Mouse (Mus musculus) layer of hippocampus, adult 11-12 months (tissue): ENCODE results near the gene Srxn1.
A peak's percentile ranks its signal among the peaks of the same experiment; 100 is the strongest.

Source experiments
- DNase-seq: peaks from one replicate; pipeline ENCODE4 v3.0.0; 2022; ENCODE audit warnings: low spot score

Srxn1 gene

DNA sequence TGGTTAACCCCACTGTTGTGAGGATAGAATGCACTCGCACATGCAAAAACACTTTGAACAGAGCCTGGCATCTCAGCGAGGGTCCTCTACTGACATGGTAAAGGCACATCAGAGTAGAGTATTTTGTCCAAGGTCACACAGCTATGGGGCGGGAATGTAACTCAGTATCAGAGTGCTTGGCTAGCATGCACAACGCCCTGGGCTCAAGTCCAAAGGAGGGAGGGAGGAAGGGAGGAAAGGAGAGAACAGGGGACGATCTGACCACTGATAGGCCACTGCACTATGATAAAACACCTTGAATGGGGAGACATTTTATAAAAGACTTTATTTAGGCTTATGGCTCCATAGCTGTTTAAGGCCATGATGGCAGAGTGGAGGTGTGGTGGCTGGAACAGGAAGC is 15.7 kb upstream of the Srxn1 start:
- DNase-seq: no peak

GRCm38 (mm10) chr2:152090486-152090885 is 14.8 kb upstream of the Srxn1 start:
- no peak for DNase-seq

GRCm38 (mm10) chr2:152091342-152092056 is 13.8 kb upstream of the Srxn1 start:
- DNase-seq: no peak

DNA sequence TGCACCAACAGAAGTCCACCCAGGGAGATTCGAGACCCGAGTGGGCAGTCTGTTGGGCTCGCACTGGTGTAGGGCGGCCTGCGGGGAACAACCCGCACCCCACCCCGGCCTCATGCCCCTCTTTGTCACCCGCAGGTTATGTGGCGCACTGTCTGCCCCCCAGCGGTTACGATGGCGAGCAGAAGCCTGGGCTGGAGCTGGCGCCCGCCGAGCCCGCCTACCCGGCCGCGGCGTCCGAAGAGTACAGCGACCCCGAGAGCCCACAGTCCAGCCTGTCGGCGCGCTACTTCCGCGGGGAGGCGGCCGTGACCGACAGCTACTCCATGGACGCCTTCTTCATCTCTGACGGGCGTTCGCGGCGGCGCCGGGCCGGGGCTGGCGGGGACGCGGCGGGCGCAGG is 12.4 kb upstream of the Srxn1 start:
- no peak for DNase-seq

- DNase-seq: peak; percentile 54
Observed at GRCm38 (mm10) chr2:152093356-152093792, 11.9 kb upstream of the Srxn1 start.

DNA sequence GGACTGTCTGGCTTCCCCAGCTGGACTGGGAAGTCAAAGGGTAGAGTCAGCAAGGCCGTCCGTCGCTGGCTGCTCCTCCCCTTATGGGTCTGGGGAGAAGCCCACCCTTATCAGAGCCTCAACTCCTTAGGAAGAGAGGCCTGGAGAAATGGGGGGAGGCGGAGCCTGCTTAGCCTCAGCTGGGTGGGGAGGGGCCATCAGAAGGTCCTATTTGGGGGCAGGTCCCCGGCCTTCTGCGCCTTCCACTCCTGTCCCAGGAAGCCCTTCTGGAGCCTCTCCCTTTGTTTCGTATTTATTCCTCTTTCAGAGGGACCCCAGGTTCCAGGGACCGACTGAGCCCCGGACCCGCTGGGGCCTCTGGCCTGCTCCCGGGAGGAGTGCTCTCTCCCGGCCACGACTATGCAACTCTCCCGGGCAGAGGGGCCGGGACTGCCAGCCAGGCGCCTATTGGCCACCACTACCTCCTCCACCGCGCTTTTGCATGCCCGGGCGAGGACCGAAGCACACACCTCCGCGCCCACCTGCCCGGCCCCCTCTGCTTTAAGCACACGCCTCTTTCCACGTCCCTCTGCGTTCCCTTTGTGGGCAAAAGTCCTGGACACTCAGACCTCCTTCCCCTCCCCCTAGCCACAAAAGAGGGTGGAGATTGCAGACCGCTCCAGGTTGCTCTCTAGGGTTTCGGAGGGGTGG is 10.3 kb upstream of the Srxn1 start:
- no peak for DNase-seq

- DNase-seq: no peak
Observed at GRCm38 (mm10) chr2:152096922-152097321, 8.4 kb upstream of the Srxn1 start.

DNA sequence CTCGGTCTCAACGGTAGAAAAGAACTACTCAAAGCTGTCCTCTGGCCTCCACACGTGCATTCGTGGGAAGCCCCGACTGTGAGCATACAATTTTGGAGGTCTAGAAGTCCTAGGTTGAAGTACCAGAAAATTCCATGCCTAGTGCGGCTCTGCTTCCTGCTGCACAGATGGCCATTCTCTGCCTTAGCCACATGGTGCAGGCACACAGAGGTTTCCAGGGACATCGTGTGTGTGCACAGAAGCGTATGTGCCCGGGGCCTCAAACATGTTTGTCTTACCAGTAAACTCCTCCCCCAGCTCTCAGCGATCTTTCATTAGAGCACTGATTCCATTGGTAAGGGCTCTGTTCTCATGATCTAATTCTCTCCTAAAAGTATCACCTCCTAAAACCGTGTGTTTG is 7.4 kb upstream of the Srxn1 start:
- no peak for DNase-seq

- no peak for DNase-seq
Observed at GRCm38 (mm10) chr2:152099538-152099937, 5.8 kb upstream of the Srxn1 start.

- no peak for DNase-seq
Observed at GRCm38 (mm10) chr2:152101761-152102160, 3.6 kb upstream of the Srxn1 start.

- DNase-seq: no peak
Observed at GRCm38 (mm10) chr2:152102369-152102768, 2.9 kb upstream of the Srxn1 start.

- no peak for DNase-seq
Observed at GRCm38 (mm10) chr2:152104711-152105317, 502 bp upstream of the Srxn1 start.

DNA sequence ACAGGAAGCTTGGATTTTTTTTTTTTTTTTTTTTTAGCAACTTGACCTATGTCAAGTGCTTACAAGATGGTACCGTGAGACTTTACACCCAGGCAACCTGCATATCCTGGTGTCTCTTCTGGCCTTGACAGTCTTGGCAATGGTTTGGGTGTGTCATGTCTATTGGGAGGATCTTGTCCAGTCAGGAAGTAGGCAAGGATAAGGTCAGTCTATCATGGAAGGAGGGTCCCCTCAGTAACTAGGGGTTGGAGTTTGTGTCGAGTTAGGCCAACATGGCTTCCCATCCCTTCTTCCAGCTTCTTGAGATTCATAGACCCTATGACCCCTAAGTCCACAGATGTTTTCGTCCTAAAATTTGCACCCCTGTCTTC is 894 bp downstream of the Srxn1 start:
- DNase-seq: no peak

DNA sequence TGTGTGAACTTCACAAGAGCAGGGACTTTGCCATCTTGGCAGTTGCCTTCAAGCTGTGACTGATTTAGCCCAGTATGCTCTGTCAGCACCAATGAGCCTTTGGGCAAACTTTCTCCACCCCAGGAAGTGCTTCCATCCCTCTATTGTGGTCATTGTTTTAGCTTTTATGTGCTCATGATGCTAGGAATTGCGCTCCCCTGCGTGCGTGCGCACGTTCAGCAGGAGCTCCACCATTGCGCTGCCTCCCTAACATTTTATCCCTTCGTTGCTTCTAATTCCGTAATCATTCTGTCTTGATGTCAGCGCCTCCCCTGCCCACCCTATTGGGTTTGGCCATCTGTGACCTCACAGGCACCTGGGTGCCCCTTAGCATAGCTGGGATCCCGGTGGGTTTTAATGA is 1.3 kb downstream of the Srxn1 start:
- DNase-seq: no peak

DNA sequence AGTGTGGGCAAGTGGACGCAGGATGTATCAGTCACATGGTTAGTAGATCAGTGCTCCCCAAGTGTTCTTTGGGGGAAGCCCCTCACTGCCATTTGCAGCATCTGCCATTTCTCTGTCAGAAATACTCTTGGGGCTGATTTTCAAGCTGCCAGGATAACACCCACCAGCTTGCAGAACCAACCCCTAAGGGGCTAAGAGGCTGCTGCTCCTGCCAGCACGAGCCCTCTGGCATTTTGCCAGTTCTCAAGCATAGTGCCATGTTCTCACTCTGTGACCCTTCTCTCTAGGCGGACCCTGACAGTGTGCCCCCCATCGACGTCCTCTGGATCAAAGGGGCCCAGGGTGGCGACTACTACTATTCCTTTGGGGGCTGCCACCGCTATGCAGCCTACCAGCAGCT is 3.4 kb downstream of the Srxn1 start:
- no peak for DNase-seq

- no peak for DNase-seq
Observed at GRCm38 (mm10) chr2:152109386-152109785, 4.1 kb downstream of the Srxn1 start.

DNA sequence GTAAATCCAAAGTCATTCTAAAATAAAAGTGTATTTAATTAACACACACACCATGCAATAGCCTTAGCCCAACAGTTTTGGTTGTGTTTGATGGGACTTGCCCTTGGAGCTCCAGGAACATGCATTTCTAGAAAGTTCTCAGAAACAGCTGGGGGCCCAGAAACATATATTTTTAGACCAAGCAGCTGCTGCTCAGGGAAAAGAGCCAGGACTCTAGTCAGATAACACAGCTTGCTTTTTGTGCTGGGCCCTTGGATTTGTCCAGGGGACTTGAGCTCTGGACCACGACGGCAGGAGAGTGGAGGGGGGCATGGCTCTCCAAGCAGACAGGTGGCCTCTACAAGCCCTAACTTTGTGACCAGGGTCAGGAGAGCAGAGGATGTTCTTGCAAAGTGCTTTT is 6.0 kb downstream of the Srxn1 start:
- no peak for DNase-seq

- peak; percentile 93 for DNase-seq
Observed at GRCm38 (mm10) chr2:152111920-152112319, 6.6 kb downstream of the Srxn1 start.

- DNase-seq: no peak
Observed at GRCm38 (mm10) chr2:152112490-152112889, 7.2 kb downstream of the Srxn1 start.

GRCm38 (mm10) chr2:152112970-152113369 is 7.7 kb downstream of the Srxn1 start:
- no peak for DNase-seq

DNA sequence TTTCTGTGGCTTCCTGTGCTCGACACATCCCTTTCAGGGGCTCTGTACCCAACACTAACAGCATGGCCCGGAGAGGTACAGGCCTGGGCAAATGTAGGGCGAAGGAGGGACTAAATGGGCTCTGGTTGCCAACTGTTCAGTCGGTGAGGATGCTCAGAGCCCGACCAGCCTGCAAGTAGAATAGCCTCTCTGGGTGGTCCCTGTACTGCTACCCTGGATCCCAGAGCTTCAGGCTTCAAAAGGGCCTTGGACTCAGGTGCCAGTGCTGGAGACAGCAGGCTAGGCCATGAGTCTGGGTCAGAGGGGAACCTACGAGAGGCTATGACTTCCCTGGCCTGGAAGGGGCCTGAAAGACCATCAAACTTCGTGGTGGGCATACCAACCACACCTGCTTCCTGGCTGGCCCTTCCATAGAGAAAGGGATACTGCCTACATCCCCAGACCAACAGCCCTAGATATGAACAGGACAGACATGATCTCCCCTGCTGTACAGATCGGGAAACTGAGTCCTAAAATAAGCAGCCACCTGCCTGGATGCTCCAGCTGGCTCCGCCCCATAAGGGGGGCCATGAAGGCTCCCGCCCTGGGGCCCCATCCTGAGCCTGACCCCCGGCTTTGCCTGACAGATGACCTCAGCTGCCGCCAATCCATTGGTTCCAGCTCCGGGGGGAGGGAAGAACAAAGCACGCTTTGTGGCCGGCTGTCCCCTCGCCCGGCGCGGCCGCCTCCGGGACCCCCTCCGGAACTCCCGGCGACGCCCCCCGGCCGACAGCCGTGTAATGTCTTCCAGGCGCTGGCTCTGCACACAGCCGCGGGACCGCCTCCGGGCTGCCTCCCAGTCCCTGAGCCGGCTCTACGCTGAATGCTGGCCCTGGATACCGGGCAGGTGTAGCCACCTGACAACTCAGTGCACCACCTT is 9.0 kb downstream of the Srxn1 start:
- no peak for DNase-seq

DNA sequence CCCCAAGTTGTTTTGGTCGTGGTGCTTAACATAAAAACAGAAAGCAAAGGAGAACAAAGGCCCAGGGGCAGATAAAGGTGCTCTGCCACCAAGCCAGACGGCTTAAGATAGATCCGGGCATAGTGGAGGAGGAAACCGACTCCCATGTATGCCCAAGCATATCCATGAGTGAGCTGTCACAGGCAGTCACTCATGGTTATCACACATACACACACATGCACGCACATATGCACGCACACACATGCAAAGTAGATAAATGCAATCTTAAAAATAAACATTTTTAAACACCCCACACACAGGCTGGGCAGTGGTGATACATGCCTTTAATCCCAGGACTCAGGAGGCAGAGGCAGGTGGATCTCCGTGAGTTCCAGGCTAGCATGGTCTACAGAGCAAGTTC is 12.4 kb downstream of the Srxn1 start:
- DNase-seq: no peak
